Mouse (Mus musculus): ENCODE measurements around the gene Tnfrsf8. TPM values are rescaled to one million over a fixed set of nuclear protein-coding genes. Genes with fewer than 3 reads are reported as not detected.
"Not testable (repeated sequence)": the region's sequence is repeated elsewhere in the genome, so short reads cannot be mapped to it uniquely, and the experiment has no call there.

The Tnfrsf8 gene
- polyA plus RNA-seq (2016; fragmentation: Nextera tagmentation; extraction: Ambion mirVana): not detected in 2 replicates

- 3% methylated on average over 24 of the region's 24 CpGs for WGBS
- Histone ChIP-seq H3K36me3 (no peaks in the 10 kb centered on the region), H3K4me3 (no peak within 1 kb of the TSS), H3K9me3 (0 out of 2 replicates have a peak, but pooled peaks cover under 1% of the 10 kb centered on the region), H3K27ac (replicated peaks) (no peak within 1 kb of the TSS), H3K4me2 (replicated peaks) (no peak within 1 kb of the TSS), H3K27me3 (peaks cover 21% of the 10 kb centered on the region), H3K4me1 (no peaks in the 10 kb centered on the region), H3K9ac (replicated peaks) (no peak within 1 kb of the TSS)
- no peak for ATAC-seq (ENCODE audit: low FRiP score, low read depth)
Observed at GRCm38 (mm10) chr4:145314836-145315467, at the start of gene Tnfrsf8. Gene Tnfrsf8 (minus strand): TSS chr4:145315164.

- not testable (repeated sequence) for H3K9me3 ChIP-seq; H3K9ac ChIP-seq (replicated peaks); H3K4me1 ChIP-seq; H3K4me2 ChIP-seq (replicated peaks); ATAC-seq (ENCODE audit: low FRiP score, low read depth); H3K27me3 ChIP-seq; H3K27ac ChIP-seq (replicated peaks); H3K36me3 ChIP-seq; H3K4me3 ChIP-seq
Observed at GRCm38 (mm10) chr4:145361635-145362034, 46.7 kb upstream of the Tnfrsf8 start.

- H3K4me1 ChIP-seq: no peaks in the 10 kb centered on the region
- H3K9ac ChIP-seq (replicated peaks): no peak overlapping the region
- no peak overlapping the region for H3K4me3 ChIP-seq
- H3K36me3 ChIP-seq: no peaks in the 10 kb centered on the region
- no peaks in the 10 kb centered on the region for H3K27me3 ChIP-seq
- no peak for ATAC-seq (ENCODE audit: low FRiP score, low read depth)
- no peak overlapping the region for H3K27ac ChIP-seq (replicated peaks)
- 37% methylated on average over 12 of the region's 12 CpGs for WGBS
- H3K4me2 ChIP-seq (replicated peaks): no peak overlapping the region
- H3K9me3 ChIP-seq: no peaks in the 10 kb centered on the region
Observed at GRCm38 (mm10) chr4:145361065-145361464, 46.1 kb upstream of the Tnfrsf8 start.

- no peaks in the 10 kb centered on the region for H3K27me3 ChIP-seq
- no peak overlapping the region for H3K27ac ChIP-seq (replicated peaks)
- no peak for ATAC-seq (ENCODE audit: low FRiP score, low read depth)
- H3K4me3 ChIP-seq: no peak overlapping the region
- H3K4me1 ChIP-seq: no peaks in the 10 kb centered on the region
- H3K4me2 ChIP-seq (replicated peaks): no peak overlapping the region
- H3K9me3 ChIP-seq: no peaks in the 10 kb centered on the region
- H3K36me3 ChIP-seq: no peaks in the 10 kb centered on the region
- WGBS: 82% methylated on average over 1 of the region's 1 CpGs
- no peak overlapping the region for H3K9ac ChIP-seq (replicated peaks)
Observed at GRCm38 (mm10) chr4:145360567-145360966, 45.6 kb upstream of the Tnfrsf8 start.

GRCm38 (mm10) chr4:145356234-145356633, 41.3 kb upstream of the Tnfrsf8 start:
- no peak overlapping the region for H3K4me3 ChIP-seq
- no peaks in the 10 kb centered on the region for H3K27me3 ChIP-seq
- H3K36me3 ChIP-seq: no peaks in the 10 kb centered on the region
- H3K4me1 ChIP-seq: no peaks in the 10 kb centered on the region
- no peak for ATAC-seq (ENCODE audit: low FRiP score, low read depth)
- no peak overlapping the region for H3K9ac ChIP-seq (replicated peaks)
- H3K9me3 ChIP-seq: no peaks in the 10 kb centered on the region
- no peak overlapping the region for H3K4me2 ChIP-seq (replicated peaks)
- no peak overlapping the region for H3K27ac ChIP-seq (replicated peaks)

GRCm38 (mm10) chr4:145353855-145354254, 38.9 kb upstream of the Tnfrsf8 start:
- no peaks in the 10 kb centered on the region for H3K4me1 ChIP-seq
- 56% methylated on average over 2 of the region's 2 CpGs for WGBS
- no peak overlapping the region for H3K4me3 ChIP-seq
- H3K27me3 ChIP-seq: no peaks in the 10 kb centered on the region
- H3K4me2 ChIP-seq (replicated peaks): no peak overlapping the region
- no peaks in the 10 kb centered on the region for H3K36me3 ChIP-seq
- H3K27ac ChIP-seq (replicated peaks): no peak overlapping the region
- no peaks in the 10 kb centered on the region for H3K9me3 ChIP-seq
- H3K9ac ChIP-seq (replicated peaks): no peak overlapping the region
- ATAC-seq (ENCODE audit: low FRiP score, low read depth): no peak

GRCm38 (mm10) chr4:145344948-145345347, 30.0 kb upstream of the Tnfrsf8 start:
- no peak overlapping the region for H3K4me2 ChIP-seq (replicated peaks)
- H3K27ac ChIP-seq (replicated peaks): no peak overlapping the region
- no peaks in the 10 kb centered on the region for H3K27me3 ChIP-seq
- WGBS: 94% methylated on average over 1 of the region's 1 CpGs
- no peaks in the 10 kb centered on the region for H3K36me3 ChIP-seq
- ATAC-seq (ENCODE audit: low FRiP score, low read depth): no peak
- no peaks in the 10 kb centered on the region for H3K4me1 ChIP-seq
- H3K9ac ChIP-seq (replicated peaks): no peak overlapping the region
- no peak overlapping the region for H3K4me3 ChIP-seq
- H3K9me3 ChIP-seq: no peaks in the 10 kb centered on the region

GRCm38 (mm10) chr4:145341879-145342809, 27.2 kb upstream of the Tnfrsf8 start:
- Histone ChIP-seq H3K9ac (replicated peaks) (no peak overlapping the region), H3K4me2 (replicated peaks) (no peak overlapping the region), H3K36me3 (no peaks in the 10 kb centered on the region), H3K4me1 (no peaks in the 10 kb centered on the region), H3K27me3 (no peaks in the 10 kb centered on the region), H3K9me3 (no peaks in the 10 kb centered on the region), H3K4me3 (no peak overlapping the region), H3K27ac (replicated peaks) (no peak overlapping the region)
- ATAC-seq (ENCODE audit: low FRiP score, low read depth): no peak
- 84% methylated on average over 6 of the region's 6 CpGs for WGBS

GRCm38 (mm10) chr4:145337906-145338858, 23.2 kb upstream of the Tnfrsf8 start:
- H3K4me3 ChIP-seq: no peak overlapping the region
- ATAC-seq (ENCODE audit: low FRiP score, low read depth): no peak

GRCm38 (mm10) chr4:145336587-145336986, 21.6 kb upstream of the Tnfrsf8 start:
- H3K36me3 ChIP-seq: no peaks in the 10 kb centered on the region
- no peak overlapping the region for H3K4me2 ChIP-seq (replicated peaks)
- no peaks in the 10 kb centered on the region for H3K4me1 ChIP-seq
- 77% methylated on average over 5 of the region's 5 CpGs for WGBS
- no peak for ATAC-seq (ENCODE audit: low FRiP score, low read depth)
- H3K27me3 ChIP-seq: no peaks in the 10 kb centered on the region
- no peaks in the 10 kb centered on the region for H3K9me3 ChIP-seq
- no peak overlapping the region for H3K27ac ChIP-seq (replicated peaks)
- no peak overlapping the region for H3K4me3 ChIP-seq
- H3K9ac ChIP-seq (replicated peaks): no peak overlapping the region

More at GRCm38 (mm10) chr4:145337906-145338858, 23.2 kb upstream of the Tnfrsf8 start:
- no peak overlapping the region for H3K9ac ChIP-seq (replicated peaks)
- H3K27ac ChIP-seq (replicated peaks): no peak overlapping the region
- no peaks in the 10 kb centered on the region for H3K36me3 ChIP-seq
- no peaks in the 10 kb centered on the region for H3K4me1 ChIP-seq
- H3K9me3 ChIP-seq: no peaks in the 10 kb centered on the region
- H3K27me3 ChIP-seq: no peaks in the 10 kb centered on the region
- WGBS: 77% methylated on average over 9 of the region's 9 CpGs
- H3K4me2 ChIP-seq (replicated peaks): no peak overlapping the region

- Histone ChIP-seq H3K4me1 (no peaks in the 10 kb centered on the region), H3K27me3 (no peaks in the 10 kb centered on the region)
Observed at GRCm38 (mm10) chr4:145336019-145336418, 21.1 kb upstream of the Tnfrsf8 start.

More at GRCm38 (mm10) chr4:145336019-145336418, 21.1 kb upstream of the Tnfrsf8 start:
- Histone ChIP-seq H3K9me3 (no peaks in the 10 kb centered on the region), H3K27ac (replicated peaks) (no peak overlapping the region), H3K4me3 (no peak overlapping the region), H3K9ac (replicated peaks) (no peak overlapping the region), H3K36me3 (no peaks in the 10 kb centered on the region), H3K4me2 (replicated peaks) (no peak overlapping the region)
- ATAC-seq (ENCODE audit: low FRiP score, low read depth): no peak
- WGBS: 76% methylated on average over 1 of the region's 1 CpGs
